Mouse (Mus musculus) heart, embryonic 16.5 days (tissue): ENCODE measurements at regions not wholly inside any gene's neighbourhood (a gene's known extent, or its start where the extent isn't known, plus 50 kb on each side); places are given as distances from the start of the nearest gene placed in this dataset.

Source experiments
- ATAC-seq: fragments of 200-750 bp; cut with Nextera tagmentation; replicated peaks from 2 replicates; pipeline ENCODE4 v1.8.0; 2017; ENCODE audit warnings: moderate number of reproducible peaks; ENCODE audit not compliant: insufficient read depth, low FRiP score; ENCODE audit errors: extremely low read depth
- H3K27ac ChIP-seq: fragments of 300-500 bp; sonication (generic); 2 replicates; pipeline ENCODE4 v1.5.1; 2014; ENCODE audit warnings: mild to moderate bottlenecking, low read length, control low read depth, moderate library complexity
- H3K27me3 ChIP-seq: fragments of 300-500 bp; sonication (generic); 2 replicates; pipeline ENCODE4 v1.6.1; 2014; ENCODE audit warnings: low read length, mixed read lengths; ENCODE audit not compliant: control insufficient read depth, insufficient read depth
- H3K36me3 ChIP-seq: fragments of 300-500 bp; sonication (generic); 2 replicates; pipeline ENCODE4 v1.6.1; 2014; ENCODE audit not compliant: control insufficient read depth, insufficient read depth
- H3K4me1 ChIP-seq: fragments of 300-500 bp; sonication (generic); 2 replicates; pipeline ENCODE4 v1.6.1; 2014; ENCODE audit warnings: low read length, mixed read lengths; ENCODE audit not compliant: control insufficient read depth, insufficient read depth
- H3K4me2 ChIP-seq: fragments of 300-500 bp; sonication (generic); 2 replicates; pipeline ENCODE4 v1.6.1; 2014; ENCODE audit warnings: low read depth, mild to moderate bottlenecking, control low read depth, low read length
- H3K4me3 ChIP-seq: fragments of 300-500 bp; sonication (generic); 2 replicates; pipeline ENCODE4 v1.5.1; 2014; ENCODE audit warnings: mild to moderate bottlenecking, control low read depth, low read length
- H3K9ac ChIP-seq: fragments of 300-500 bp; sonication (generic); 2 replicates; pipeline ENCODE4 v1.6.1; 2014; ENCODE audit warnings: low read length, control low read depth
- H3K9me3 ChIP-seq: fragments of 300-500 bp; sonication (generic); replicated peaks from 2 replicates; pipeline ENCODE4 v1.6.1; 2016; ENCODE audit warnings: low read length; ENCODE audit not compliant: control insufficient read depth
- WGBS: fragments of 180-500 bp; shearing (Covaris S2); extraction: QIAGEN DNeasy Blood & Tissue Kit; methylation state at CpG from one replicate; pipeline ENCODE4 v1.1.7; 2014; 5-methylcytosine and 5-hydroxymethylcytosine counted together

- Histone ChIP-seq H3K27ac (no peak overlapping the region), H3K36me3 (no peaks in the 10 kb centered on the region), H3K9ac (no peak overlapping the region), H3K4me3 (no peak overlapping the region), H3K4me2 (no peak overlapping the region), H3K9me3 (no peaks in the 10 kb centered on the region), H3K4me1 (no peaks in the 10 kb centered on the region), H3K27me3 (no peaks in the 10 kb centered on the region)
- 79% methylated on average over 4 of the region's 4 CpGs for WGBS
- ATAC-seq = no peak
These were observed 434.6 kb upstream of the Clnk start for GRCm38 (mm10) chr5:39311211-39311610.

DNA sequence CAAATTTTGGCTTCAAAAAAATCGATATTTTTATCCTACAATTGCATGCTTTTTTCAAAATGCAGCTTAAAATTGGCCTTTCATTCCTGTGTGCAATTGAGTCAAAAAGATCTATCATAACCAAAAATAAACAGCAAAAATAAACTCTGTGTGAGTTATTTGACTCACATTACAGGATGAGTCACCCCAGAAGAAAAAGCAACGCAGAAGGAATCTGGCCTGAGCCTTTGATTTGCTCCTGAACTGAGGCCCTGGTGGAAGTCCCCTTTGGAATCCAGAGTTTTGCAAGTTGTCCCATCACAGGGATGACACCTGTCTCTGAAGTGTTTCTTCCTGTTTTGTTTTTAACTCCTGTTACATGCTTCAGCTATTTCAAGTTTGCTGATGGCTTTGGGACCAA lies 429.2 kb upstream of the Clnk start:
- Histone ChIP-seq H3K4me3 (no peak overlapping the region), H3K4me2 (no peak overlapping the region), H3K27ac (no peak overlapping the region), H3K27me3 (no peaks in the 10 kb centered on the region), H3K36me3 (no peaks in the 10 kb centered on the region), H3K4me1 (no peaks in the 10 kb centered on the region), H3K9ac (no peak overlapping the region), H3K9me3 (no peaks in the 10 kb centered on the region)
- WGBS = 63% methylated on average over 2 of the region's 2 CpGs
- ATAC-seq = no peak

GRCm38 (mm10) chr5:39292849-39293248 lies 416.2 kb upstream of the Clnk start:
- H3K4me2 ChIP-seq = no peak overlapping the region
- ATAC-seq = no peak
- H3K9me3 ChIP-seq = no peaks in the 10 kb centered on the region
- H3K36me3 ChIP-seq = no peaks in the 10 kb centered on the region
- peaks cover 3% of the 10 kb centered on the region for H3K4me1 ChIP-seq
- WGBS = 36% methylated on average over 2 of the region's 2 CpGs
- no peak overlapping the region for H3K27ac ChIP-seq
- no peak overlapping the region for H3K9ac ChIP-seq
- H3K27me3 ChIP-seq = no peaks in the 10 kb centered on the region
- no peak overlapping the region for H3K4me3 ChIP-seq

DNA sequence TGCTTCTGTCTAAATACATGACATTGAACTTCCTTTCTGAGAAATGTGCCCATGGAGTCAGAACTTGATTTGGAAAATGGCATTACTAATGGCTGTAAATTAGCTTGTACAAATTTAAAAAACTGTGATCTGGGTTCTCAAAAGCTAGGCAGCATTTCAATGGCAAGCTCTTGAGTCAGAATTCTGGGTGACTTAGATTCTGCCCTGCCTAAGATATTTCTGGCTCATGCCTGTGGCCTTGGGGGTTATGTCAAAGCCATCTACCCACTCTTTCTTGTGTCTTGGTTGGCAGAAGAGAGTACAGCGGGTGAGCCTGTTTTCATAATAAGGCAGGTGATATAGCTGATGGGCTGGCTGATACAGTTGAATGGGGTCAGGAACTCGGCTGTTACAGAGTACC lies 404.4 kb upstream of the Clnk start:
- H3K4me1 ChIP-seq = no peaks in the 10 kb centered on the region
- ATAC-seq = no peak
- WGBS = 64% methylated on average over 2 of the region's 2 CpGs
- no peak overlapping the region for H3K27ac ChIP-seq
- no peaks in the 10 kb centered on the region for H3K9me3 ChIP-seq
- no peaks in the 10 kb centered on the region for H3K27me3 ChIP-seq
- H3K4me3 ChIP-seq = no peak overlapping the region
- H3K36me3 ChIP-seq = no peaks in the 10 kb centered on the region
- H3K4me2 ChIP-seq = no peak overlapping the region
- no peak overlapping the region for H3K9ac ChIP-seq

- Histone ChIP-seq H3K4me3 (no peak overlapping the region), H3K9me3 (no peaks in the 10 kb centered on the region), H3K4me1 (0 out of 2 replicates have a peak, but pooled peaks cover 5% of the 10 kb centered on the region), H3K9ac (no peak overlapping the region), H3K4me2 (no peak overlapping the region), H3K36me3 (no peaks in the 10 kb centered on the region), H3K27ac (no peak overlapping the region), H3K27me3 (no peaks in the 10 kb centered on the region)
- WGBS = 45% methylated on average over 4 of the region's 4 CpGs
- ATAC-seq = no peak
These were observed 397.2 kb upstream of the Clnk start for GRCm38 (mm10) chr5:39273710-39274385.

- no peaks in the 10 kb centered on the region for H3K27me3 ChIP-seq
- H3K4me1 ChIP-seq = no peaks in the 10 kb centered on the region
- H3K4me3 ChIP-seq = no peak overlapping the region
- no peaks in the 10 kb centered on the region for H3K9me3 ChIP-seq
- ATAC-seq = no peak
- H3K27ac ChIP-seq = no peak overlapping the region
- H3K9ac ChIP-seq = no peak overlapping the region
- WGBS = 72% methylated on average over 1 of the region's 1 CpGs
- no peak overlapping the region for H3K4me2 ChIP-seq
- no peaks in the 10 kb centered on the region for H3K36me3 ChIP-seq
These were observed 390.5 kb upstream of the Clnk start for GRCm38 (mm10) chr5:39267106-39267505.

DNA sequence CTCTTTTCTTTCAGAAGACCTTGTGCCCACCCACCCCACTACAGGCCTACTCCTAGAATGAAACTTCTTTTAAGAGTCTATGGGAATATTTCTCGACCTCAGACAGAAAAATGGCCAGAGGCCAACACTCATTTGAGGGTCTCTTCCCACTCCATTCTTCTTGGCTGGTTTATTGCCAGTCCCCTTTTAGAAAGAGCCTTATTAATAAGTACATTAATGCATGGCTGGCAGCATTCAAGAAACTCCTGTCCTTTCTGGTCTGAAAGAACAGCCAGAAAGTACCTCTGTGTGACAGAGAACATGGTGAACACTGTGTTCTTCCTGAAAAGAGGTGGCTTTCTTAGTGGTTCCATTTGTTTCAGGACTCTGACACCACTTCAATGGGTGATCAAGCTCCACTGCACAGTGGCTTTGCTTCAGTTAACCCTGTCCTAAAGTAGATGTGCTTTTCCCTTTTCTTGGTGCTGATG lies 384.1 kb upstream of the Clnk start:
- Histone ChIP-seq H3K9me3 (no peaks in the 10 kb centered on the region), H3K27ac (no peak overlapping the region), H3K4me1 (no peaks in the 10 kb centered on the region), H3K4me3 (no peak overlapping the region), H3K36me3 (no peaks in the 10 kb centered on the region), H3K9ac (no peak overlapping the region), H3K4me2 (no peak overlapping the region), H3K27me3 (no peaks in the 10 kb centered on the region)
- WGBS = 56% methylated on average over 1 of the region's 1 CpGs
- no peak for ATAC-seq

DNA sequence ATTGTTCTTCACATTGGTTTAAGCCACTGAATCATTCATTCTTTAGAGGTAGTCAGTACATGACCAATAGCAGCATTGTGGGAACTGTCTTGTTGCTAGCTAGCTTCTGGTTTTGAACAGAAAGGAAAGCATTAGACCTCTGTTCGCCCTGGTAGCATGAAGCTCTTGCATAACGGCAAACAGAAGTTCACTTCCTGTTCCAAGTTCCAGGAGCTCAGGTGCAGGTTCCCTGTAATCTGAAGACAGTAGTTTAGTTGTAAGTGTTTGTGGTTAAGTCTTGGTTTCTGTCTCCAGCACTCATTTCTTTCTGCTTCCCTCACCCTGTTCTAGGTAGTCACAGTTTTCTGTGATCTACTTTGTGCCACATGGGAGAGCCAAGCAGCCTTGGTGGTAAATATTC lies 381.1 kb upstream of the Clnk start:
- WGBS = 80% methylated on average over 2 of the region's 2 CpGs
- no peaks in the 10 kb centered on the region for H3K27me3 ChIP-seq

DNA sequence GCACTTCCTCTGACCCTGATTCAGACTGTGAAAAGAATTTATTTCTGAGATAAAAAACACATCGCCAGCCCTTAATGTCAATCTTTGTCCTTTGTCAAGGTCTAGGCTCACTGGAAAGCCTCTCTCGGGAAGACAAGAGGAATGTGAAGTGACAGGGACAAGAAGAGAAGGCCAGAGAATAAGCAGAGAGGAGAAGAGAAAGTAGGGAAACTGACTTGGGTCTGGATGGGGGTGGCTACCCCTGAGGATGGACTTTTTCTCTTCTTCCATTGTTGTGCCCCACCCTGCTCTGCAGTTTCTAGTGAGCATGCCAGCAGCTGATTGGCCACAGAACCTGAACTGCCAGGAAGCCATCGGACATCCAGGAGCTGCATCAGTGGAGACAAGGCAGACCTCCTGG lies 375.6 kb upstream of the Clnk start:
- ATAC-seq = no peak
- Histone ChIP-seq H3K4me3 (no peak overlapping the region), H3K36me3 (no peaks in the 10 kb centered on the region), H3K4me1 (no peaks in the 10 kb centered on the region), H3K9ac (no peak overlapping the region), H3K27me3 (no peaks in the 10 kb centered on the region), H3K9me3 (no peaks in the 10 kb centered on the region), H3K27ac (no peak overlapping the region), H3K4me2 (no peak overlapping the region)
- WGBS = 35% methylated on average over 3 of the region's 3 CpGs

More for the DNA sequence above, 381.1 kb upstream of the Clnk start:
- Histone ChIP-seq H3K4me3 (no peak overlapping the region), H3K4me2 (no peak overlapping the region), H3K9ac (no peak overlapping the region), H3K9me3 (no peaks in the 10 kb centered on the region), H3K36me3 (no peaks in the 10 kb centered on the region), H3K27ac (no peak overlapping the region), H3K4me1 (no peaks in the 10 kb centered on the region)
- no peak for ATAC-seq
